Mouse (Mus musculus): ENCODE data around the gene Numa1.
"Not testable (repeated sequence)": the region's sequence is repeated elsewhere in the genome, so short reads cannot be mapped to it uniquely, and the experiment has no call there.

Numa1 gene

DNA sequence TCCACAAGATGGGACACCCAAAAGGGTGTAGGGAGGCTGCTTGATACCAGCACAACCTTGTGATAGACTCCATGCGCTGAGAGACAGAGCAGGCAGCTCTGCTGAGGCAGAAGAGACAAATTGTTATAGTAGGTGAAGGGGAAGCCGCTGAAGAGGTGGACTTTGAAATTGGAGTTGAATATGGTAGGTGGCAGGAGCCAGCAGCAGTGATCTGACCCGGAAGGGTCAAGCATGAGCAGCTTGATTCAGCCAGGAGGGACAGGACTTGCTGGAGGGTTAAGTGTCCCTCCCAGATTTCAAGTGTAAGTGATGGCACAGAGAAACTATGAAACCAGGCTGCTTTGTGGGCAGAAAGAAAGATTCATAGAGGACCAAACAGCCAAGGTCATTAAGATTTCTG, 51.2 kb downstream of the Numa1 start:
- DNase-seq (ENCODE audit: low read depth), result no peak

- DNase-seq (ENCODE audit: low read depth), result no peak
Measured at GRCm38 (mm10) chr7:101994241-101994640, 60.3 kb downstream of the Numa1 start.

DNA sequence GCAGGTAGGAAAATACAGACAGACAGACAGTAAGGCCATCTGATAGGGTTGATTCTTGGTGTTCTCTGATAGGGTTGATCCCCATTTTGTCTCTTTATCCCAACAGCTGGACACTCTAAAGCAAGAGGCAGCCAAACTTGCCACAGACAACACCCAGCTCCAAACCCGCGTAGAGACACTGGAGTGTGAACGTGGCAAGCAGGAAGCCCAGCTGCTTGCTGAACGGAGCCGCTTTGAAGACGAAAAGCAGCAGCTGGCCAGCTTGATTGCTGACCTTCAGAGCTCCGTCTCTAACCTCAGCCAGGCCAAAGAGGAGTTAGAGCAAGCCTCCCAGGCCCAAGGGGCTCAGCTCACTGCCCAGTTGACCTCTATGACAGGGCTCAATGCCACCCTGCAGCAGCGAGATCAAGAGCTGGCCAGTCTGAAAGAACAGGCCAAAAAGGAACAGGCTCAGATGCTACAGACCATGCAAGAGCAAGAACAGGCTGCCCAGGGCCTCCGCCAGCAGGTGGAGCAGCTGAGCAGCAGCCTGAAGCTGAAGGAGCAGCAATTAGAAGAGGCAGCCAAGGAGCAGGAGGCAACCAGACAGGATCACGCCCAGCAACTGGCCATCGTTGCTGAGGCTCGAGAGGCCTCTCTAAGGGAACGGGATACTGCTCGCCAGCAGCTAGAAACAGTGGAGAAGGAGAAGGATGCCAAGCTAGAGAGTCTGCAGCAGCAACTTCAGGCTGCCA, 64.5 kb downstream of the Numa1 start:
- DNase-seq (ENCODE audit: low read depth), result peak; percentile 84

- no peak for DNase-seq (ENCODE audit: low read depth)
Measured at GRCm38 (mm10) chr7:101999461-102000151, 65.7 kb downstream of the Numa1 start.

GRCm38 (mm10) chr7:102000296-102000695, 66.4 kb downstream of the Numa1 start:
- no peak for DNase-seq (ENCODE audit: low read depth)

DNA sequence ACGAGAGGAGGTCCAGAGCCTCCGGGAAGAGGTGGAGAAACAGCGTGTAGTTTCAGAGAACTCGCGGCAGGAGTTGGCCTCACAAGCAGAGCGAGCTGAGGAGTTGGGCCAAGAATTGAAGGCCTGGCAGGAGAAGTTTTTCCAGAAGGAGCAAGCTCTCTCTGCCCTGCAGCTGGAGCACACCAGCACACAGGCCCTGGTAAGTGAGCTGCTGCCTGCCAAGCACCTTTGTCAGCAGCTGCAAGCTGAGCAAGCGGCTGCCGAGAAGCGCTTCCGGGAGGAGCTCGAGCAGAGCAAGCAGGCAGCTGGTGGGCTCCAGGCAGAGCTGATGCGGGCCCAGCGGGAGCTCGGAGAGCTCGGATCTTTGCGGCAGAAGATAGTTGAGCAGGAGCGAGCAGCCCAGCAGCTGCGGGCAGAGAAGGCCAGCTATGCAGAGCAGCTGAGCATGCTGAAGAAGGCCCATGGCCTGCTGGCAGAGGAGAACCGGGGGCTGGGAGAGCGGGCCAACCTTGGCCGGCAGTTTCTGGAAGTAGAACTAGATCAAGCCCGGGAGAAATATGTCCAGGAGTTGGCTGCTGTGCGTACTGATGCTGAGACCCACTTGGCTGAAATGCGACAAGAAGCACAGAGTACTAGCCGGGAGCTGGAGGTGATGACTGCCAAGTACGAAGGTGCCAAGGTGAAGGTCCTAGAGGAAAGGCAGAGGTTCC, 67.2 kb downstream of the Numa1 start:
- peak; percentile 74 for DNase-seq (ENCODE audit: low read depth)

- no peak for DNase-seq (ENCODE audit: low read depth)
Measured at GRCm38 (mm10) chr7:102006520-102006919, 72.6 kb downstream of the Numa1 start.

DNA sequence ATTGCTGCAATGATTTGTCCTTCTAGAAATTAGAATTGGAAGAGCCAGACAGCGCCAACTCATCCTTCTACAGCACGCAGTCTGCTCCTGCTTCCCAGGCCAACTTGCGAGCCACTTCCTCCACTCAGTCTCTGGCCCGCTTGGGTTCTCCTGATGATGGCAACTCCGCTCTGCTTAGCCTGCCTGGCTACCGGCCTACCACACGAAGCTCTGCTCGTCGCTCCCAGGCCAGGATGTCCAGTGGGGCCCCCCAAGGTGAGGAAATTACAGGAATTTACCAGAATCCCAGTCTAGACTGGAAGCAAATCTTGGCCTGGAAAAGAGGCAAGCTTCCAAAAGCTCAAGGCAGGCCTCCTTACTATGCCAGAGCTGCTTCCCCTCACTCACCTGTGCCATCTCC, 77.9 kb downstream of the Numa1 start:
- DNase-seq (ENCODE audit: low read depth), result no peak

DNA sequence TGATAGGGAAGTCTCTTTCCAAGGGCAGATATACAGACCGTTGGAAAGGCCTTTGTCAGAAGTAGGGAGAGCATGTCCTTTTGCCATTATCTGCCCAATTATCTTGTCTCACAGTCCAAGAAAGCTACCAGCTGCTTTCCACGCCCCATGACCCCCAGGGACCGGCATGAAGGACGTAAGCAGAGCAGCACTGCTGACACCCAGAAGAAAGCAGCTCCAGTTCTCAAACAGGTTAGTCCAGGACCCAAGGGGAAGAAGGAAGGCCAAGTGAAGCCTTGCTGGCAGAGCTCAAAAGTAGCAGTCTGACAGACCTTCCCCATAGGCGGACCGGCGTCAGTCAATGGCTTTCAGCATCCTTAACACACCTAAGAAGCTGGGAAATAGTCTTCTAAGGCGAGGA, 79.5 kb downstream of the Numa1 start:
- DNase-seq (ENCODE audit: low read depth), result no peak

DNA sequence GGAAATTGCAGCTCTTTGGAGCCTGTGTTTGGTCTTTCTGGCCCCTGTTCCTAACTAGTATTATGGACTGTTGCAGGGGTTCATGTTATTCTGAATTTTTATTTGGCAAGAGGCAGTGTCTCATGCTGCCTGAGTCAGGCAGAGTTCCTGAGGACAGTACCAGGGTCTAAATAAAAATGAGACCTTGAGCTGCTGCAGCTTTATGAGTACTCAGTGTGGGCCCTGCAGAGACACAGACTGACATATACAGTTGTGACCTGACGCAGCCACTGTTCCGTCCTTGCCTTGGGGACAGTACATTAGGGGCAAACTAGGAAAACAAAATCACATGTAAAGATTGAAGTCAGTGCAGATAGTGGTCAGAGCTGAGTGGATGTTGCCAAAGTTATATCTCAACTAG, 81.1 kb downstream of the Numa1 start:
- DNase-seq (ENCODE audit: low read depth), result no peak

DNA sequence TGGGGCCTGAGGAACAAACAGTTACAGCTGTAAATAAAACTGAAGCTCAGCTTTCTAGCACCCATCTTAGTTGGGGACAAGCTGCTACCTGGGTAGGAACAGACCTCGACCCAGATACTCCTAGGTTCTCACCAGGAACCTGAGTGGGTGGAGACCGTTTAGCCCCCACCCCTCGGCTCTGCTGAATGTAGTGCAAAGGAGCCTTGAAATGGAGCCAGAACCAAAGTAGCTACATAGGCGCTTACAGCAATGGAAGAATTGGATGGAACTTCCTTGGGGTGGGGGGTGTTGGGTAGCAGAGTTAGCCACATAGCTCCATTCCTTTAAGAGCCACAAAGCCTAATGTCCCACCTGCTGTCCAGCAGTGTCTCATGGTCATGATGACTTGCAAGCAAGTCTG, 83.0 kb downstream of the Numa1 start:
- DNase-seq (ENCODE audit: low read depth), result no peak

DNA sequence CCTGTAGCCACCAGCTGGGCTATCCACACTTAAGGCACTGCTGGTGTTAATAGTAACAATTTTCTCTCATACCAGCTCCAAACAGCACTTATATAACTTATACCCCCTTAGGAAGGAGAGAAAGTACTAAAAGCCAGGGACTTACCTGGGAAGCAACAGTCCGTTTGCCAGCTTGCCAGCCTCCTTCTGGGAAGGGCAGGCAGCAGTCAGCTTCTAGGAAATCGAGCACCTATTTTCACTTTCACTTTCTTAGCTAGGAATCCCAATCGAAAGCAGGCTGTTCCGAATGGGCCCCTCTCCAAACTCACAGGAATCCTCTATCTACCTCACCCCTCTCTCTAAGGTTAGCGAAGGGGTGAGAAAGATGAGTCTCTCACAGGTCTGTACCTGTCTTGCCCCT, 83.5 kb downstream of the Numa1 start:
- DNase-seq (ENCODE audit: low read depth), result no peak

DNA sequence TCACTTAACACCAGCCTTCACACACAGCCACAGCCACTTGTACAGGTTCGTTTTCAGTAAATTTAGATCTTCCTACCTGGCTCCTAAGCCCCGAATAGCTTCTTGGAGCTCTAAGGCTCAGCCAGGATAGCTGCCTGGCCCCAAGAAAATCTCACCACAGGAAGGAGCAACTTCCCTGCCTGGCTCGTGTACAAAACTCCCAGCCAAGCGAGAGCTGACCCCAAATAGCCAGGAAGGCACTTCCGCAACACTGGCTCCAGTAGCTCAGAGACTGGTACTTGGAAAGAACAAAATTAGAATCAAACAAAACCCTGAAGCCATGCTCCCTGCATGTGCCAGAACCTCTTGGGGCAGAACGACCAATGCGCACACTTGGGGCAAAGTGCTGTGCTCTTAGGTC, 84.1 kb downstream of the Numa1 start:
- DNase-seq (ENCODE audit: low read depth), result no peak

DNA sequence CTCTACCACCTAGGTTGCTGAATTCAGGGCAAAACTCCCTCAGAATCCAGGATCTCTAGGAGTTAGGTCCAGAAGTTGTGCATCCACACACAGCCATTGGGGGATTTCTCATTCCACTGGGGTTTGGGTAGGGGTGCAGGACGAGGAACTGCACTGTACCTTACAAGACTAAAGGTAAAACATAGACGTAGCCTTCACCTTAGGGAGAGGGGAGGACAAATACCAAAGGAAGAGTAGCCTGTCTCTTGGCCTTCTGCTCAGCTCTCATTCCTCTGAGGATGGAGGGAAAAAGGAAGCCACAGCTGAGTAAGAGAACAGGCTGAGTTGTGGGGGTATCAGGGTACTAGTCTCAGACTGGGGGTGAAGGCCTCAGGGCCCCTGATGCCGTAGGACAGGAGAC, 84.7 kb downstream of the Numa1 start, which contains the start of gene Il18bp:
Gene Il18bp, minus strand, starts transcription at position 101 of the 400 bp plus-strand sequence.
- no peak for DNase-seq (ENCODE audit: low read depth)

DNA sequence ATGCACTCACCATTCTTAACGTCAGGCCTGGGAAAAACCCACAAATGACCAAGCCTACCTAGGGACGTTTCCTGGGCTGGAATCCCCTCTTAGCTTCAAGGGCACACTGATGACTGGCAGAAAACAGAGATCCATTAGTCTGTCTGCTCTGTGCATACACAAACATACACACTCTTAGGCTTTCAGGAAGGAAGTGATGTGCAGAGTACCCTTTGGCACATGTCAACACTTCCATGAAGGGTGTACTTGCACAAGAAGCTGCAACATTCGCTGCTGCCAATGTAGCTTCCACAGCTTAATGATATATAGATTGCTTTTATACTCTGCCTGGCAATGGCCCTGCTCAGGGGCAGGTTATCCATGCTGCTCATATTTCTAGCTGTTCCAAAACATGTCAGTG, 85.5 kb downstream of the Numa1 start:
- no peak for DNase-seq (ENCODE audit: low read depth)

- DNase-seq (ENCODE audit: low read depth), result not testable (repeated sequence)
Measured at GRCm38 (mm10) chr7:102020934-102021333, 87.0 kb downstream of the Numa1 start.

DNA sequence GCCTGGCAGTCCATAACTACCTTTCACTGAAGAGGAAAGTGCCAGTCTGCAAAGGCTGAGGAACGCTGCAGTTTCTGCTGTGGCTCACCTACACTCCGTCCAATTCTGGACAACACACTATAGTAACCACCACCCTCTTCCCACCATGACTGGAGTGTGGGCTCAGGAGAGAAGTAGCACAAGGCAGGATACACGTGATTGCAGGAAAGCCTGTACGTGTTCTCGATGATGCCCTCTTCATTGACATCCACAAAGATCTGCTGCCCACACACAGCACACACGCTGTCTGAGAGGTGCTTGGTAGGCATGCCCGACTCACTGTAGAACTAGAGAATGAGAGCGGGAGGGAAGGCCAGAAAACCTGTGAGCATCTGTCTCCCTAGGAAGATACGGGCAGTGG, 89.9 kb downstream of the Numa1 start:
- DNase-seq (ENCODE audit: low read depth), result no peak

DNA sequence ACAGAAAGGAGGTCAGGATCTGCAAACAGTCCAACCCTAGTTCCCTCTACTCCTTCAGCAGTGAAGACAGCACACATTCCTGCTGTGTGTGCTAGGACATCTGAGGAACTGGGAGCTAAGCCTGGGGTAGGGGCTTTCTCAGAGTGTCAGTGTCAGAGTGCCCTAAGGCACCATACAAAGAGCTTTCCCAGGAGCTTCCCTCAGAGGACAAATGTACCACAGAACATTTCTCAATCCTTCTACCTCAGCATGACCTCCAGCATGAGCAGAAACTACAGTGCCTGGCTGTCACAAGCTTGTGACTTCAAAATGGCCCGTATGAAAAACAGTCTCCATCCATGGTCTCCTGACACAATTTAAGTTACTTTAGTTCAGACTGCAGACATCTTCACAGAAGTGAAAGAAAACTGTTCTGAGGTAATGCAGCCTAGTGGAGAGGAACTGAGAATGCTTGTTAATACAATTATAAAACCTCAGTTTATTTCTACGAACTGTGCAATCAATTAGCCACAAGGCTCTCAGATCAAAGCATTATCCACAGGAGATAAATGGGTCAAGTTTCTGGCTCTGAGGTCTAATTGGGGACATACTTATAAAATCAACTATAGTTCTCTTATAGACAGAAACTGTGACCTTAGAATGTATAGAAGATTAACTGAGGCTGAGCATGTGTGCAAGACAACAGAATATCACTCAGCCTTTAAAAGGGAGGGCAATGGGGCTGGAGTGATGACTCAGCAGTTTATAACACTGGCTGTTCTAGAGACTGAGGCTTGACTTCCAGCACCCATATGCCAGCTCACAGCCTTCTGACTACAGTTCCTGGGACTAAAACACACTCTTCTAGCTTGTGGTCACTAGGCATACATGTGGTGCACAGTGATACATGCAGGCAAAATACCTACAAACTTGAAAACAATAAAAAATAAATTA, 91.5 kb downstream of the Numa1 start:
- no peak for DNase-seq (ENCODE audit: low read depth)

DNA sequence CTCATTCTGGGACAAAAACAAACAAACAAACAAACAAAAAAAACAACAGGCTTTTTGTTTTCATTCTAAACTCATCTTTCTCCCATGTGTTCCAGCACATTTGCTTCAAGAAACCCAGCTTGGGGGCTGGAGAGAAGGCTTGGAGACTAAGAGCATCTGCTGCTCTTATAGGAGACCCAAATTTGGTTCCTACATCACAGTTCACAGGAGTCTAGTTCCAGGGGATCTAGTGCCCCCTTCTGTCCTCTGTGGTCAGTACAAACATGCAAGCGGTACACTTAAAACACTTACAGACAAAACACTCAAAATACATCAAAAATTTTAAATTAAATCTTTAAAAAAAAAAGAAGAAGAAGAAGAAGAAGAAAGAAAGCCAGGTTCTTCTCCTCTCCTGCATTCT, 101.0 kb downstream of the Numa1 start:
- no peak for DNase-seq (ENCODE audit: low read depth)

DNA sequence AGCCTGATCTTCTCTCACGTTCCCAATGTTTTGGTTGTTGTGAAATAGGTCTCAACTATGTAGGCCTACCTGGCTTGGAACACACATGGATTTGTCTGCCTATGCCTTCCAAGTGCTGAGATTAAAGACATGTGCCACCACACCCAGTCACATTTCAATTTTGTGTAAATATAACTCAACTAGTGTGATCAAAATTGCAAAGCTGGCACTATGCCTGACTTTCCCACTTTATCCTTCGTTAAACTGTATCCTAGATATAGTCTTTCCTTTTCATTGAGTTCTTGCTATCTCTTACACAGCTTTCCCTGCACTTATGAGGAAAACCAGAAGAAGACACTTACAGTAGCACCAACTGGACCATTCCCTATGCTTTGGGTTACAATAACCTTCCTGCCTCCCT, 101.6 kb downstream of the Numa1 start:
- no peak for DNase-seq (ENCODE audit: low read depth)

GRCm38 (mm10) chr7:102037318-102037717, 103.4 kb downstream of the Numa1 start:
- no peak for DNase-seq (ENCODE audit: low read depth)

DNA sequence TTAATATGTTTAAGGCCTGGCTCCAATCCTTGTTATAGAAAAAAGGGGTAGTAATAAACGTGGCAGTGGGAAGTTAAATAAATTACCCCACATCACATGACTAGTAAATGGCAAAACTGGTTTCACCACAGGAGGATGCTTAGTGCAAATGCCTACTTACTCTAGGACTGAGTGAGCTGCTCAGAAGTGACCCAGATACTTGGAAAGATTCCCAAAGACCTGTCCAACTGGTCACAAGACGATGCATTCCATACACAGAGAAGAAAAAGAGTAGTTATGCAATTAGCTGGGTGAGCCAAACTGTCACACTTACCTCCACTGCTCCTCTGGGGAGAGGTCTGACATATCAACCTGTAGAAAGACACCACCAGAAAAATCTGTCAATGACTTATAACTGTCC, 108.4 kb downstream of the Numa1 start:
- no peak for DNase-seq (ENCODE audit: low read depth)
